Mouse (Mus musculus) C2C12 (cell line): ENCODE data around the gene Tril.

ENCODE experiments used
- CEBPB ChIP-seq: IDR thresholded peaks from one replicate; pipeline ENCODE4 v1.6.1; 2011; ENCODE audit warnings: low read depth, mild to moderate bottlenecking, control low read depth, moderate library complexity
- CTCF ChIP-seq: IDR thresholded peaks from one replicate; pipeline ENCODE4 v1.5.1; 2011; ENCODE audit not compliant: control insufficient read depth, insufficient read depth, insufficient read length
- FOSL1 ChIP-seq: IDR thresholded peaks from one replicate; pipeline ENCODE4 v1.8.0; 2011; ENCODE audit warnings: mild to moderate bottlenecking, low read length; ENCODE audit not compliant: poor library complexity, insufficient read depth, severe bottlenecking
- MAX ChIP-seq: IDR thresholded peaks from one replicate; pipeline ENCODE4 v1.6.1; 2011; ENCODE audit warnings: mild to moderate bottlenecking, control low read depth
- MYOG ChIP-seq: IDR thresholded peaks from one replicate; pipeline ENCODE4 v1.6.1; 2011; ENCODE audit not compliant: control insufficient read depth, insufficient read length; ENCODE audit errors: extremely low read depth

DNA sequence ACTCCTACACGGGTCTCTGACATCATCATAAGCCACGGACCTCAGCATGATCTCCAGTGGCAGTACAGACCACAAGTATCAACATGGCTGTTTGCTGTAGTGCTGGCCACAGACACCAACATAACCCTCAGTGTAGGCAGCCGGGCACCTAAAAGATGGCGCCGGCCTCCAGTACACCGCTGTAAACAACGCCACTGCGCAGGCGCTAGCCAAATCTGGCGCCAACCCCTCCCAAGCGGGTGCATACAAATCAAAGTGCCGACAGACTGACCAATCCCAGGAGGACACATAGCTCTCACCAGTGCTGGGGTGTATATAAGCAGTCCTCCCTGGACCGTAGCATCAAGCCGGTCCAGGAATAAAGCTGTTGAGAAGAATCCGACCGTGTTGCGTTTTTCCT, 24.0 kb upstream of the Tril start:
- TF ChIP-seq CTCF (no peak), MAX (no peak), MYOG (no peak), FOSL1 (no peak), CEBPB (no peak)
